Mouse (Mus musculus) neural tube, embryonic 11.5 days (tissue): ENCODE data around the gene Ttyh2. TPM values are rescaled to one million over a fixed set of nuclear protein-coding genes. Genes with fewer than 3 reads are reported as not detected.

ENCODE experiments used
- ATAC-seq: fragments of 200-750 bp; cut with Nextera tagmentation; 2 replicates; pipeline ENCODE4 v1.8.0; 2017; ENCODE audit warnings: moderate number of reproducible peaks, mild to moderate bottlenecking, moderate TSS enrichment, moderate library complexity; ENCODE audit not compliant: insufficient read depth, low FRiP score, low TSS enrichment
- DNase-seq: peaks from one replicate; pipeline ENCODE4 v3.0.0-alpha.2; 2015; ENCODE audit warnings: low spot score
- H3K27ac ChIP-seq: fragments of 300-500 bp; sonication (generic); 2 replicates; pipeline ENCODE4 v1.5.1; 2014; ENCODE audit warnings: low read depth, mild to moderate bottlenecking, low read length
- H3K27me3 ChIP-seq: fragments of 300-500 bp; sonication (generic); 2 replicates; pipeline ENCODE4 v1.6.1; 2014; ENCODE audit warnings: mild to moderate bottlenecking, low read length, mixed read lengths; ENCODE audit not compliant: control insufficient read depth, insufficient read depth
- H3K36me3 ChIP-seq: fragments of 300-500 bp; sonication (generic); 2 replicates; pipeline ENCODE4 v1.6.1; 2014; ENCODE audit warnings: mild to moderate bottlenecking, low read length, moderate library complexity, mixed read lengths; ENCODE audit not compliant: control insufficient read depth, insufficient read depth
- H3K4me1 ChIP-seq: fragments of 300-500 bp; sonication (generic); 2 replicates; pipeline ENCODE4 v1.6.1; 2014; ENCODE audit warnings: low read length, mixed read lengths; ENCODE audit not compliant: control insufficient read depth, insufficient read depth
- H3K4me2 ChIP-seq: fragments of 300-500 bp; sonication (generic); 2 replicates; pipeline ENCODE4 v1.6.1; 2014; ENCODE audit warnings: low read depth, mild to moderate bottlenecking, moderate library complexity
- H3K4me3 ChIP-seq: fragments of 300-500 bp; sonication (generic); 2 replicates; pipeline ENCODE4 v1.5.1; 2014; ENCODE audit warnings: low read depth, low read length
- H3K9ac ChIP-seq: fragments of 300-500 bp; sonication (generic); 2 replicates; pipeline ENCODE4 v1.6.1; 2014; ENCODE audit warnings: mild to moderate bottlenecking, low read length
- H3K9me3 ChIP-seq: fragments of 300-500 bp; sonication (generic); 2 replicates; pipeline ENCODE4 v1.6.1; 2016; ENCODE audit warnings: low read length; ENCODE audit not compliant: control insufficient read depth
- WGBS: fragments of 180-500 bp; shearing (Covaris S2); extraction: QIAGEN DNeasy Blood & Tissue Kit; methylation state at CpG from one replicate; pipeline ENCODE4 v1.1.7; 2014; 5-methylcytosine and 5-hydroxymethylcytosine counted together
- polyA plus RNA-seq: library from polyadenylated mRNA; unstranded; fragments of >200 nt; fragmentation: Nextera tagmentation; extraction: Ambion mirVana; gene quantifications from 2 replicates; pipeline ENCODE4 v1.2.1, GENCODE M21; 2014

The Ttyh2 gene
- polyA plus RNA-seq, 1 experiment from 2014 or later, result 24.6 TPM

GRCm38 (mm10) chr11:114702996-114703361 is 27.7 kb downstream of the Ttyh2 start:
- WGBS, result 92% methylated on average over 6 of the region's 6 CpGs
- H3K27ac ChIP-seq, result no peak overlapping the region

GRCm38 (mm10) chr11:114704071-114704913 is 29.1 kb downstream of the Ttyh2 start:
- no peak overlapping the region for H3K4me2 ChIP-seq
- 0 out of 2 replicates have a peak overlapping the region, but pooled peaks have one; percentile 45 for H3K27ac ChIP-seq
- peaks cover 11% of the 10 kb centered on the region for H3K4me1 ChIP-seq
- peak overlapping the region; percentile 6; the same call in 1 of the 2 replicates for H3K9ac ChIP-seq
- DNase-seq (no peak), ATAC-seq (peak; percentile 35; the same call in 1 of the 2 replicates)
- 56% methylated on average over 22 of the region's 22 CpGs for WGBS
- no peak overlapping the region for H3K4me3 ChIP-seq
- H3K9me3 ChIP-seq, result no peaks in the 10 kb centered on the region
- no peaks in the 10 kb centered on the region for H3K27me3 ChIP-seq
- no peaks in the 10 kb centered on the region for H3K36me3 ChIP-seq

More at GRCm38 (mm10) chr11:114702996-114703361, 27.7 kb downstream of the Ttyh2 start:
- Histone ChIP-seq H3K4me3 (no peak overlapping the region), H3K9me3 (no peaks in the 10 kb centered on the region), H3K9ac (no peak overlapping the region), H3K27me3 (no peaks in the 10 kb centered on the region), H3K4me1 (peaks cover 11% of the 10 kb centered on the region), H3K36me3 (no peaks in the 10 kb centered on the region), H3K4me2 (no peak overlapping the region)
- DNase-seq (no peak), ATAC-seq (no peak)

- WGBS, result 87% methylated on average over 5 of the region's 5 CpGs
- H3K36me3 ChIP-seq, result no peaks in the 10 kb centered on the region
- H3K4me3 ChIP-seq, result no peak overlapping the region
- ATAC-seq, result no peak
- peaks cover 11% of the 10 kb centered on the region for H3K4me1 ChIP-seq
- no peak for DNase-seq
- H3K27ac ChIP-seq, result no peak overlapping the region
- no peak overlapping the region for H3K4me2 ChIP-seq
- no peaks in the 10 kb centered on the region for H3K9me3 ChIP-seq
- no peaks in the 10 kb centered on the region for H3K27me3 ChIP-seq
- no peak overlapping the region for H3K9ac ChIP-seq
These were observed 31.1 kb downstream of the Ttyh2 start for GRCm38 (mm10) chr11:114706358-114706757.

GRCm38 (mm10) chr11:114711393-114711792 is 36.2 kb downstream of the Ttyh2 start:
- no peaks in the 10 kb centered on the region for H3K36me3 ChIP-seq
- H3K9me3 ChIP-seq, result no peaks in the 10 kb centered on the region
- H3K4me3 ChIP-seq, result no peak overlapping the region
- H3K9ac ChIP-seq, result no peak overlapping the region
- H3K4me1 ChIP-seq, result no peaks in the 10 kb centered on the region
- H3K27ac ChIP-seq, result no peak overlapping the region
- no peak overlapping the region for H3K4me2 ChIP-seq
- no peaks in the 10 kb centered on the region for H3K27me3 ChIP-seq
- ATAC-seq, result no peak
- DNase-seq, result no peak
- WGBS, result 87% methylated on average over 3 of the region's 3 CpGs

GRCm38 (mm10) chr11:114711861-114712260 is 36.6 kb downstream of the Ttyh2 start:
- H3K27me3 ChIP-seq, result no peaks in the 10 kb centered on the region
- peak; percentile 41 for DNase-seq
- no peaks in the 10 kb centered on the region for H3K36me3 ChIP-seq
- WGBS, result 50% methylated on average over 12 of the region's 12 CpGs
- H3K9ac ChIP-seq, result no peak overlapping the region
- H3K4me1 ChIP-seq, result no peaks in the 10 kb centered on the region
- no peaks in the 10 kb centered on the region for H3K9me3 ChIP-seq
- no peak overlapping the region for H3K4me3 ChIP-seq
- no peak overlapping the region for H3K27ac ChIP-seq
- H3K4me2 ChIP-seq, result no peak overlapping the region
- ATAC-seq, result peak; percentile 35; the same call in 1 of the 2 replicates

DNA sequence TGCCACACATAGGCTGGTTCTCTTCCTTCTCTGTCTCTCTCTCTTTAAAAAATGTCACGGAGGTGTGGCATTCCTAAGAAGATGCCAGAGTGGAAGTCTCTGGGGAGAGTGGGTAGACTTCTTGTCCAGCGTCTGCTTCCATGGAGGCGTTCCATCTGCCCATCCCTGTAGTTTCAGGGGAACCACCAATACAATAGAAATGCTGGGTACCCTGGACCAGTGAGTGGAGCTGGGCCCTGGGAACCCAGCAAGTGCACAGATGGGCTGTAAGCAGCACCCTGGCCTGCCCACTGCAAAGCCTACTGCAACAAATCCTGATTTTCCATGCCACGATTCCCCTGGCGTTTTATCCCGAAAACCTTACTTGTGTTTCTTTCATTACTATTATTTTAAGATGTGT is 39.3 kb downstream of the Ttyh2 start:
- Histone ChIP-seq H3K36me3 (no peaks in the 10 kb centered on the region), H3K4me2 (no peak overlapping the region), H3K27me3 (no peaks in the 10 kb centered on the region), H3K9me3 (no peaks in the 10 kb centered on the region), H3K4me1 (no peaks in the 10 kb centered on the region), H3K4me3 (no peak overlapping the region), H3K9ac (no peak overlapping the region), H3K27ac (no peak overlapping the region)
- no peak for DNase-seq
- ATAC-seq, result no peak
- 88% methylated on average over 6 of the region's 6 CpGs for WGBS

DNA sequence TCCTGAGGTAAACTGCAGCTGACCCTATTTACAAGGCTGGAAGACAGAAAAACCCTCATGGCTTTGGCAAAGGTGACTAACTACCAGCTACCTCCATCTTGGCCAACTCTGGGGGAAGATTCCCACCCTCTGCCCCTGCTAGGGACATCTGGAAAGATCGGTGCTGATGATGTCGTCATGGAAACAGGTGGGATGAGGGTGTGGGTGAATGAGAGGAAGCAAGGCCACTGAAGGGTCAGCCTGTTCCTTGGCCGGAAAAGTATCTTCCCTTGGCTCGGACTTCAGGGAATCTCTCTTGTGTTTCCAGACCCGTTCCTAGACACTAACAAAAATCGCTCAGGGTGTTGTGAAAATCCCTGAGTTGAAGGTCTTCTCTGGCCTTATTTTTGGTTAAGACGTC is 40.3 kb downstream of the Ttyh2 start:
- WGBS, result 63% methylated on average over 7 of the region's 7 CpGs
- ATAC-seq, result no peak
- Histone ChIP-seq H3K4me2 (no peak overlapping the region), H3K4me3 (no peak overlapping the region), H3K9ac (no peak overlapping the region), H3K9me3 (no peaks in the 10 kb centered on the region), H3K27ac (no peak overlapping the region), H3K27me3 (no peaks in the 10 kb centered on the region), H3K36me3 (no peaks in the 10 kb centered on the region), H3K4me1 (no peaks in the 10 kb centered on the region)
- DNase-seq, result no peak

GRCm38 (mm10) chr11:114720535-114720934 is 45.3 kb downstream of the Ttyh2 start:
- Histone ChIP-seq H3K9ac (no peak overlapping the region), H3K4me1 (no peaks in the 10 kb centered on the region), H3K36me3 (no peaks in the 10 kb centered on the region), H3K27me3 (no peaks in the 10 kb centered on the region), H3K4me2 (no peak overlapping the region), H3K9me3 (no peaks in the 10 kb centered on the region), H3K4me3 (no peak overlapping the region), H3K27ac (no peak overlapping the region)
- 90% methylated on average over 10 of the region's 10 CpGs for WGBS
- ATAC-seq, result no peak
- DNase-seq, result no peak

DNA sequence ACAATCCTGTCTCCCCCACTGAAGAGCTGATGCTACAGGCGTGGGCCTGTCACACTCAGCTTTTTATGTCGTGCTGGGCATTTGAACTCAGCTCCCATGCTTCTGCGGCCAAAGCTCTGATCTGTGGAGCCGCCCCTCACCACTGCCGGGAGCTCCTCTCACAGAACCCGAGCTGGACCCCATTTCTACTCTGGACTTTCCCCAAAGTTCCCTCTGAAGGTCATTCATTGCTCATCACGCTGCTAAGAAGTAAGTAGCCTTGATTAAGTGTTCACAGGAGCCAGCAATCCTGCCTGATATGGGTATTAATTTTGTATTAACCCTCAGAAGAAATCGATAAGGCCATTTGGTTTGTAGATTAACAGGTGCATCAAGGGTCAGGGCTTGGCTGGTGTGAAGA is 47.2 kb downstream of the Ttyh2 start:
- Histone ChIP-seq H3K4me3 (no peak overlapping the region), H3K9ac (no peak overlapping the region), H3K4me2 (no peak overlapping the region), H3K27ac (no peak overlapping the region), H3K9me3 (no peaks in the 10 kb centered on the region), H3K36me3 (no peaks in the 10 kb centered on the region), H3K4me1 (peaks cover 2% of the 10 kb centered on the region; the same call in 1 of the 2 replicates), H3K27me3 (no peaks in the 10 kb centered on the region)
- ATAC-seq, result no peak
- no peak for DNase-seq
- 88% methylated on average over 8 of the region's 8 CpGs for WGBS
